Mouse (Mus musculus) limb, embryonic 11.5 days (tissue): ENCODE results near the gene Cst13. TPM values are rescaled to one million over a fixed set of nuclear protein-coding genes. Genes with fewer than 3 reads are reported as not detected.
A peak's percentile ranks its signal among the peaks of the same experiment; 100 is the strongest.

Experiments
- ATAC-seq: fragments of 200-750 bp; cut with Nextera tagmentation; 2 replicates; pipeline ENCODE4 v1.8.0; 2017; ENCODE audit warnings: low read depth; ENCODE audit not compliant: insufficient number of reproducible peaks, low FRiP score, low TSS enrichment
- DNase-seq: peaks from one replicate; pipeline ENCODE4 v3.0.0-alpha.2; 2015; ENCODE audit warnings: low spot score
- H3K27ac ChIP-seq: fragments of 300-500 bp; sonication (generic); replicated peaks from 2 replicates; pipeline ENCODE4 v1.5.1; 2014; ENCODE audit warnings: low read depth, mild to moderate bottlenecking, low read length
- H3K27me3 ChIP-seq: fragments of 300-500 bp; sonication (generic); 2 replicates; pipeline ENCODE4 v1.6.1; 2014; ENCODE audit warnings: mild to moderate bottlenecking, low read length, mixed read lengths; ENCODE audit not compliant: control insufficient read depth, insufficient read depth
- H3K36me3 ChIP-seq: fragments of 300-500 bp; sonication (generic); 2 replicates; pipeline ENCODE4 v1.6.1; 2014; ENCODE audit warnings: mild to moderate bottlenecking, low read length, moderate library complexity, mixed read lengths; ENCODE audit not compliant: control insufficient read depth, insufficient read depth
- H3K4me1 ChIP-seq: fragments of 300-500 bp; sonication (generic); 2 replicates; pipeline ENCODE4 v1.6.1; 2014; ENCODE audit warnings: low read length, mixed read lengths; ENCODE audit not compliant: control insufficient read depth, insufficient read depth
- H3K4me2 ChIP-seq: fragments of 300-500 bp; sonication (generic); 2 replicates; pipeline ENCODE4 v1.6.1; 2014; ENCODE audit warnings: low read depth, mild to moderate bottlenecking, moderate library complexity; ENCODE audit not compliant: severe bottlenecking
- H3K4me3 ChIP-seq: fragments of 300-500 bp; sonication (generic); 2 replicates; pipeline ENCODE4 v1.5.1; 2014; ENCODE audit warnings: low read depth, low read length
- H3K9ac ChIP-seq: fragments of 300-500 bp; sonication (generic); 2 replicates; pipeline ENCODE4 v1.6.1; 2014; ENCODE audit warnings: mild to moderate bottlenecking, low read length
- H3K9me3 ChIP-seq: fragments of 300-500 bp; sonication (generic); 2 replicates; pipeline ENCODE4 v1.6.1; 2016; ENCODE audit warnings: low read length; ENCODE audit not compliant: control insufficient read depth
- WGBS: fragments of 180-500 bp; shearing (Covaris S2); extraction: QIAGEN DNeasy Blood & Tissue Kit; methylation state at CpG from one replicate; pipeline ENCODE4 v1.1.7; 2014; 5-methylcytosine and 5-hydroxymethylcytosine counted together
- polyA plus RNA-seq: library from polyadenylated mRNA; unstranded; fragments of >200 nt; fragmentation: Nextera tagmentation; extraction: Ambion mirVana; gene quantifications from 2 replicates; pipeline ENCODE4 v1.2.1, GENCODE M21; 2014

The Cst13 gene
- polyA plus RNA-seq, 1 experiment from 2014 or later, result not detected

DNA sequence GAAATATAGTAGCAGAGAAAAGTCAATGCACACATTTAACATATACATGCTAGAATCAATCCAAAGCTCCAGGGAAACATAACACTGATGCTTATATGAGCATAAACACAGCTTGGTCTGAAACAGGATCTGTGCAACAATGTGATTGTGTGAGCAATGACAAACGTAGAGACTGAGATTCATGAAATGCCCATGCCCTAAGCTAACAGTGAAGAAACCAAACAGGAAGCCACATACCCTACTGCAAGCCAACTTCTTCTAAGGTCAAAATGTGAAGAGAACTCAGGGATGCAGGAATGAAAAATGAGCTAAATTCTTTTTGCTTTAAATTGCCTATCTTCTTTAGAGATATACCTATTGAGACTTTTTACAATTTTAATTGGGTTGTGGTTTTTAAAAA is 49.1 kb downstream of the Cst13 start:
- no peak overlapping the region for H3K9ac ChIP-seq
- ATAC-seq, result no peak
- H3K4me1 ChIP-seq, result peaks cover 6% of the 10 kb centered on the region
- WGBS, result 83% methylated on average over 1 of the region's 1 CpGs
- no peak for DNase-seq
- no peaks in the 10 kb centered on the region for H3K9me3 ChIP-seq
- no peak overlapping the region for H3K27ac ChIP-seq
- H3K36me3 ChIP-seq, result no peaks in the 10 kb centered on the region; the same call in 1 of the 2 replicates
- no peak overlapping the region for H3K4me3 ChIP-seq
- no peak overlapping the region for H3K4me2 ChIP-seq
- no peaks in the 10 kb centered on the region for H3K27me3 ChIP-seq

DNA sequence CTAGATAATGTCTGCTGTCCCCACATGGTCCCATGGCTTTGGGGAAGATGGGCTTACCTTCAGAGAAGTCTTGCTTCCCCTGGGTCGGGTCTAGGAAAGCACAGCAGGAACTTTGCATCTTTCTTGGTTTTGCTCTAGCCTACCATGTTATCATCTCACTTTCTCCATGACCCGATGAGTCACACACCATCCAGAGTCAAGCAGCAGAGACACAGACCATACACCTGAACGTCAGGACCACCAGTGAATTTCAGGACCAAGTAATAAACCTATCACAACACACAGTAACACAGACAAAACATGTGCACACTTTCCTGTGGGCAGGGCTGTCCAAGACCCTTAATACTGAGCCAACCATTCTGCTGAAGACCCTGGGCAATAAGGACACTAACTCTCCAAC is 50.6 kb downstream of the Cst13 start:
- Histone ChIP-seq H3K4me3 (no peak overlapping the region), H3K4me1 (peaks cover 10% of the 10 kb centered on the region), H3K4me2 (no peak overlapping the region), H3K27me3 (no peaks in the 10 kb centered on the region), H3K27ac (no peak overlapping the region), H3K9me3 (no peaks in the 10 kb centered on the region), H3K36me3 (no peaks in the 10 kb centered on the region; the same call in 1 of the 2 replicates), H3K9ac (no peak overlapping the region)
- DNase-seq, result no peak
- no peak for ATAC-seq
- 92% methylated on average over 3 of the region's 3 CpGs for WGBS

DNA sequence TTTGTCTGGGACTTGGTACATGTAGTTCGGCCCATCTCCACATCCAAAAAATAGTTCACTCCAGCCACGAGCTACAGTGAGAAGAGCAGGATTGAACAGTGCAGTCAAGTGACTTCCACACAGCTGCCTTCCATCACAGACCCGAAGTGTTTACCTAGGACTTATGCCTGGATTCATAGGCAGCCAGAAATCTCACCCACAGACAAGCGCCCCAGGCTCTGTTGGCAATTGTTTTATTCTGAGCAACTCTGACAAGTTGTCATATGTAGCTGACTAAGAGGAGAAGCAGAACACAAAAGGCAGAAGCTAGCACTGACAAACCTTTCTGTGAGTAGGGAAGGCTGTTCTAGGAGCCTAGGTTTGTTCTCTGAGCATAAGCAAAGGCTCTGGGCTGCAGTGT is 53.0 kb downstream of the Cst13 start:
- H3K9ac ChIP-seq, result no peak overlapping the region; the same call in 1 of the 2 replicates
- 86% methylated on average over 4 of the region's 4 CpGs for WGBS
- ATAC-seq, result no peak
- H3K36me3 ChIP-seq, result no peaks in the 10 kb centered on the region; the same call in 1 of the 2 replicates
- no peaks in the 10 kb centered on the region for H3K9me3 ChIP-seq
- H3K4me2 ChIP-seq, result no peak overlapping the region; the same call in 1 of the 2 replicates
- no peak overlapping the region for H3K27ac ChIP-seq
- H3K4me1 ChIP-seq, result peaks cover 10% of the 10 kb centered on the region
- H3K4me3 ChIP-seq, result no peak overlapping the region
- H3K27me3 ChIP-seq, result no peaks in the 10 kb centered on the region
- no peak for DNase-seq

DNA sequence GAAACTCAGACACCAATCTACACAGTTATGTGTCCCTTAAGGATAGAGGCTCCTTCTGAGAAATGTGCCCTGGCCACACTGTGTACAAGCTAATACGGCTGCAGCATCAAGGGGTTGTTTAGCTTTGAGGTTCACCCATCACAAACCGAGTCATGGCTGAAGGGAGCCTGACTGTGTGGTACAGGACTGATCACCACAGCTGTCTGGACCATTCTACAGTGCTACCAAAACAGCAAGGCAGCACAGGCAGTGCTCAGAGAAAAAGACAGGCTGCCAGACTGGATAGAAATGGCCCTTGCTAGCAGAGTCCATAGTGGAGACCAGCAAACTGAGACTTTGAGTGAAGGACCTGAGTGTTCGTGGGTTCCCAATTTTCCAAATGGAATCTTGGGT is 54.3 kb downstream of the Cst13 start:
- Histone ChIP-seq H3K27ac (no peak overlapping the region), H3K4me3 (peak overlapping the region; percentile 91), H3K27me3 (no peaks in the 10 kb centered on the region), H3K36me3 (no peaks in the 10 kb centered on the region; the same call in 1 of the 2 replicates), H3K4me2 (peak overlapping the region; percentile 78), H3K9me3 (no peaks in the 10 kb centered on the region), H3K4me1 (peaks cover 10% of the 10 kb centered on the region), H3K9ac (peak overlapping the region; percentile 22; the same call in 1 of the 2 replicates)
- DNase-seq (no peak), ATAC-seq (no peak)
- WGBS, result 61% methylated on average over 3 of the region's 3 CpGs

DNA sequence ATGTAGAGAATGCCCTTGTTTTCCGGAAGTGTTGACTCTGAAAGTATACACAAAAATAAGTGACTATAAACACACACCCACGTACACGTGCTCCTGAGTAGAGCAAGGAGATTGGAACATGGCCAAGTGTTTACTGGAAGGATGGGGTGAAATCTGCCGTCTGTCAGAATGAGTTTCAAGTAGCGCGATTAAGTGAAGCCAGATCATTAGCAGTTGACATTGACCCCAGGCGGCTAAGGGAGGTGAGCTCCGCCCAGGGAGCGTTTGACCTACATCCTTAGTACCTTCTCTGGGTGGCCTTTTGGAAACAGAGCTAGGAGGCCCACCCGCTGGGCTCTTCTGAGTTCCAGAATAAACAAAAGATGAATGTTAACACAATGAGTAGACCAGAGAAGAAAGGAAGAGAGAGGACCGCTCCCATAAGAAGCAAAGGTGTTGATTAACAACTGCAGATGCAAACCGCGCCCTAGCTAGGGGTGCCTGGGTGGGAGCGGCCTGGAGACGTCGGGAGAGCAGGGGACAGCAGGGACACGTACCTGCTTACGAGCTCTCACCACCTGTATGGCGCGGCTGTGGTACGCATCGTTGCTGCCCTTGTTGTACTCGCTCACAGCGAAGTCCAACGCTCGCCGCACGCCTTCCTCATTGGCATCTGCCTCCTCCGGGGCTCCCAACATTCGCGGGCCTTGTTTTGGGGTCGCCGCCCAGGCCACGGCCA is 54.9 kb downstream of the Cst13 start:
- Histone ChIP-seq H3K27ac (peak overlapping the region; percentile 85), H3K4me3 (peak overlapping the region; percentile 91), H3K9me3 (no peaks in the 10 kb centered on the region), H3K9ac (peak overlapping the region; percentile 85), H3K36me3 (no peaks in the 10 kb centered on the region; the same call in 1 of the 2 replicates), H3K4me1 (peaks cover 10% of the 10 kb centered on the region), H3K4me2 (peak overlapping the region; percentile 78), H3K27me3 (no peaks in the 10 kb centered on the region)
- ATAC-seq, result peak; percentile 42; the same call in 1 of the 2 replicates
- under 1% methylated on average over 34 of the region's 34 CpGs for WGBS
- peak; percentile 40 for DNase-seq

DNA sequence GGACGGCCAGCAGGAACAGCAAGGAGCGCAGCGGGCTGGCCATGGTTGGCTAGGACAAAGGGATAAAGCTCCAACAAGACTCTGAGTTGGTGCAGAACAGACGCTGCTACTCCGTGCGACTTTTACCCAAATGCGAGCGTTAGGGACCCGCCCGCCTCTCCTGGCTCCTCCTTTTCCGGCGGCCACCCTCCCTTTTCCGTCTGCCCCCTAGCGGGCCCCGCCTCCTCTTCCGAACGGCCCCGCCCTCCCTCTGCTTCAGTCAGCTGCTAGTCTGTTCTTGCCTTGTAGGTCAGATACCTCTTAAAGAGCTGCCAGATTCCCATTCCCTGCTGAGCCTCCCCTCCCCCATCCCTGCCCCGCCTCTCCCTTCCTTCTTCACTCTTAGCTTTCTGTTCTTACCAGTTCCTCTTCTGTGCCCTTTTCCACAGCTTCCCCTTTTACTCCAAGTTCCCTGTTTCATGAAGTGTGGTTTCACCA is 55.5 kb downstream of the Cst13 start, which contains the start of gene Cst3:
Cst3 (minus strand) TSS at position 358 of the 477 bp plus-strand sequence.
- WGBS, result under 1% methylated on average over 19 of the region's 19 CpGs
- DNase-seq, result peak; percentile 95
- Histone ChIP-seq H3K4me3 (peak within 1 kb of the TSS; percentile 91), H3K4me1 (peaks cover 10% of the 10 kb centered on the region), H3K36me3 (no peaks in the 10 kb centered on the region; the same call in 1 of the 2 replicates), H3K9ac (peak within 1 kb of the TSS; percentile 85), H3K9me3 (no peaks in the 10 kb centered on the region), H3K27me3 (no peaks in the 10 kb centered on the region), H3K4me2 (peak within 1 kb of the TSS; percentile 78), H3K27ac (peak within 1 kb of the TSS; percentile 85)
- ATAC-seq, result peak; percentile 97

DNA sequence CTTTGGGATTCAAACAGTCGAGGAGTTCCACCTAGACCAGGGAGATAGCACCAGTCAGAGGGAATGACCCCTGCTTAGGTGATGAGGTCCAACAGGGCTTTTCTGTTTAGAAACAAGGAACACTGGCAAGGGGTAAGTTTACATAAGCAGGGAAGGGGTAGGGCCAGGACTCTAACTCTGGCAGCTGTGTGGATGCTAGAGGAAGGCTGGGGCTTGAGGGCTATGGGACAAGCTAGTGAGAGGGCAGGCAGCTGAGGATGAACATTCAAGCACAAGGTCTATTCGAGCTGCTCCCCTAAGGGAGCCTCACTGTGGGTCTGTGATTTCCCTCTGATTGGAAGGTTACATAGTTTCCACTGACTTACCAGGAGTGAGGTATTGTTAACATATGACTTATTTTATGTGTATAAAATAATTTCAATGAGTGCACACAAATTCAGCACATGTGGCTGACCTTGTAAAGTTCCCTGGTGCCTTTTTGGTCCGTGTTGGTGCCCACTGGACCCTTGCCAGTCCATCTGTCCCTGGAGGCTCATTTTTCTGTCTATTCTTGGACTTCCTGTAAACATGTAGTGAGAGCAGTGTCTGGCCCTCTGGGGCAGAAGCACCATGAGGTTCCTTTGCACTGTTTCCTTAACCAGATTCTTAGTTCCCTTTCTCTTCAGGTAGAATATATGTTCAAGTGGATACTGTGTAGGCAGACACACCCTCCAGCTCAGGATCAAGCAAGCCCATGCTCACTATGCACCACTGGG is 57.3 kb downstream of the Cst13 start:
- Histone ChIP-seq H3K9me3 (no peaks in the 10 kb centered on the region), H3K36me3 (no peaks in the 10 kb centered on the region), H3K9ac (no peak overlapping the region), H3K4me2 (no peak overlapping the region), H3K4me1 (peaks cover 10% of the 10 kb centered on the region), H3K27me3 (no peaks in the 10 kb centered on the region), H3K27ac (no peak overlapping the region), H3K4me3 (no peak overlapping the region)
- ATAC-seq (no peak), DNase-seq (no peak)
- 48% methylated on average over 3 of the region's 3 CpGs for WGBS

DNA sequence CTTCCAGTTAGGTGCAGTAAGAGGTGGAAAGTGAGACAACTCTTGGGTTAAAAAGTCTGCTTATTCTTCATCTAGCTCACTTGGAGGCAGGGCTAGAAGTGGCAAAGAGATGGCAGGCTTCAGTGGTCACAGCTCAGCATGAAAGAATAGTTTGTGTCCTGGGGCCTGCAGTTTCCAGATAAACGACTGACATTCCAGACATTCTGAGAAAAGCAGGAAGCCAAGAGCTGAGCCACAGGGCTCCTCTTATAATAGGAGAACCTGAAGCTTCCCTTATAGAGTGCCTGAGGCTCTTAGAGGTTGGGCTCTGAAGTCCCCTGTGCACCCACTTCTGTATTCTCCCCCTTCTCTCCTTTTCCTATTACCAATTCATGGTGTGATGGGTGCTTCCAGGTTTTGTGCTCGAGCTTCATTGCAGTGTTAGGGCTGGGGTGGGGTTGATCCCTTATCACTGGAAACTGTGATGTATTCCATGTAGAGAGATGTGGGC is 58.8 kb downstream of the Cst13 start:
- DNase-seq (no peak), ATAC-seq (no peak)
- H3K27me3 ChIP-seq, result no peaks in the 10 kb centered on the region
- no peak overlapping the region for H3K4me3 ChIP-seq
- H3K4me1 ChIP-seq, result peaks cover 6% of the 10 kb centered on the region
- 10% methylated on average over 2 of the region's 2 CpGs for WGBS
- no peak overlapping the region for H3K9ac ChIP-seq
- no peak overlapping the region for H3K27ac ChIP-seq
- H3K4me2 ChIP-seq, result no peak overlapping the region
- H3K36me3 ChIP-seq, result no peaks in the 10 kb centered on the region
- no peaks in the 10 kb centered on the region for H3K9me3 ChIP-seq
